Mouse (Mus musculus) megakaryocyte, embryonic 14.5 days (primary cell): ENCODE results near the gene Uap1. TPM values are rescaled to one million over a fixed set of nuclear protein-coding genes. Genes with fewer than 3 reads are reported as not detected.
A peak's percentile ranks its signal among the peaks of the same experiment; 100 is the strongest.

Source experiments
- H3K27me3 ChIP-seq: replicated peaks from 2 replicates; pipeline ENCODE3; 2012; ENCODE audit warnings: inconsistent platforms
- H3K36me3 ChIP-seq: replicated peaks from 2 replicates; pipeline ENCODE3; 2012; ENCODE audit warnings: low read length, inconsistent platforms, mixed read lengths
- H3K4me1 ChIP-seq: 2 replicates; pipeline ENCODE4 v1.6.1; 2012; ENCODE audit warnings: inconsistent platforms
- H3K4me3 ChIP-seq: replicated peaks from 2 replicates; pipeline ENCODE3; 2012; ENCODE audit warnings: moderate library complexity, mild to moderate bottlenecking, inconsistent platforms
- H3K9me3 ChIP-seq: 2 replicates; pipeline ENCODE4 v1.6.1; 2012; ENCODE audit warnings: inconsistent platforms
- FLI1 ChIP-seq: IDR thresholded peaks from 2 replicates; pipeline ENCODE4 v1.6.1; 2012; ENCODE audit warnings: low read length, inconsistent platforms, mixed read lengths
- GATA1 ChIP-seq: IDR thresholded peaks from 3 replicates; pipeline ENCODE4 v1.6.1; 2012; ENCODE audit warnings: mixed read lengths, low read length, inconsistent platforms, borderline replicate concordance
- polyA plus RNA-seq: library from polyadenylated mRNA; stranded (reverse); fragments of >175 nt; gene quantifications from 2 replicates; pipeline ENCODE4 v1.2.3, GENCODE M21; 2012; ENCODE audit warnings: low replicate concordance; ENCODE audit not compliant: insufficient read depth

The Uap1 gene
- polyA plus RNA-seq, 1 experiment: 2.3 TPM

GRCm38 (mm10) chr1:170153986-170154385 lies 20.8 kb downstream of the Uap1 start:
- H3K36me3 ChIP-seq: peaks cover 48% of the 10 kb centered on the region
- no peaks in the 10 kb centered on the region for H3K27me3 ChIP-seq
- H3K9me3 ChIP-seq: no peaks in the 10 kb centered on the region
- peaks cover 12% of the 10 kb centered on the region for H3K4me1 ChIP-seq
- TF ChIP-seq FLI1 (no peak), GATA1 (no peak)
- H3K4me3 ChIP-seq: no peak overlapping the region

DNA sequence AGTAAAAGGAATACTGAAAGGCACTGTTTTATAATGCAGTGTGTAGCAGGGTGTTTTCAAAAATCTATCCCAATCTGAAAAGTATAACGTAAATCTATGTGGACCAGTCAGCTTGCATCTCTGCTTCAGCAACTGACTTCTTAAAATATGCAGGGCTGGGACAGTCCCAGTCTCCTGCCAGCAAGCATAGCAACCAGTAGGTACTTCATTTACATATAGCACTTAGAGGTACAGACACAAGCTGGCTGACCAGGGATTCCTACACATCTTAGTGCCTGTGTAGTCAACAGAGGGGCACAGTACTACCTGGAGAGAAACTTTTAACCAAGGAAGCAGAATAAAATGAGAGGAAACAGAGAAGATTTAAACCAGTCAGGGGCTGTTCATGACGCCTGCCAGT lies 22.2 kb downstream of the Uap1 start:
- peaks cover 24% of the 10 kb centered on the region for H3K4me1 ChIP-seq
- no peaks in the 10 kb centered on the region for H3K9me3 ChIP-seq
- H3K36me3 ChIP-seq: peaks cover 47% of the 10 kb centered on the region
- no peaks in the 10 kb centered on the region for H3K27me3 ChIP-seq
- TF ChIP-seq GATA1: no peak
- TF ChIP-seq FLI1: no peak
- H3K4me3 ChIP-seq: no peak overlapping the region

- peaks cover 32% of the 10 kb centered on the region for H3K4me1 ChIP-seq
- no peaks in the 10 kb centered on the region for H3K9me3 ChIP-seq
- peaks cover 46% of the 10 kb centered on the region for H3K36me3 ChIP-seq
- H3K27me3 ChIP-seq: no peaks in the 10 kb centered on the region
- no peak overlapping the region for H3K4me3 ChIP-seq
- TF ChIP-seq GATA1 (no peak), FLI1 (no peak)
Observed at GRCm38 (mm10) chr1:170150870-170151269, 23.9 kb downstream of the Uap1 start.

GRCm38 (mm10) chr1:170149756-170150155 lies 25.0 kb downstream of the Uap1 start:
- no peaks in the 10 kb centered on the region for H3K27me3 ChIP-seq
- no peaks in the 10 kb centered on the region for H3K9me3 ChIP-seq
- TF ChIP-seq FLI1: no peak
- TF ChIP-seq GATA1: no peak
- H3K4me3 ChIP-seq: peak overlapping the region; percentile 21
- H3K4me1 ChIP-seq: peaks cover 35% of the 10 kb centered on the region
- peaks cover 45% of the 10 kb centered on the region for H3K36me3 ChIP-seq

DNA sequence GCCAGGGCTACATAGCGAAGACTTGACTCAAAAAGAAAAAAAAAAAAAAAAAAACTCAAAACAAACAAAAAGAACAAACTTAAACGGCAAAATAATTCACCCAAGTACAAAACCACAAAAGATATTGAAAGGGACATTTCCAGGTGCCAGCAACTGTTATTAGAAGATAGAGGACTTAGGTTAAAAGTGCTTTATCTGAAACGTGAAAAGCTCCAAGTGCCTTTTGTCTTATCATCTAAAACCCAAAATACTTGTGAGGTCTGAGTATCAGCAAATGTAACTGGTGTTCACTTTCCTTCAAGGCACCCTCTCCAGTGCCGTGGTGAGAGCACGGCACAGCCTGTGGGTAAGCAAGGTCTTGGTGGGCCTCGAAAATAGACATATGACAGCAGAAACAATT lies 26.2 kb downstream of the Uap1 start:
- Histone ChIP-seq H3K36me3 (peaks cover 52% of the 10 kb centered on the region), H3K4me3 (no peak overlapping the region), H3K9me3 (no peaks in the 10 kb centered on the region), H3K27me3 (no peaks in the 10 kb centered on the region), H3K4me1 (peaks cover 35% of the 10 kb centered on the region)
- TF ChIP-seq FLI1 (no peak), GATA1 (no peak)

DNA sequence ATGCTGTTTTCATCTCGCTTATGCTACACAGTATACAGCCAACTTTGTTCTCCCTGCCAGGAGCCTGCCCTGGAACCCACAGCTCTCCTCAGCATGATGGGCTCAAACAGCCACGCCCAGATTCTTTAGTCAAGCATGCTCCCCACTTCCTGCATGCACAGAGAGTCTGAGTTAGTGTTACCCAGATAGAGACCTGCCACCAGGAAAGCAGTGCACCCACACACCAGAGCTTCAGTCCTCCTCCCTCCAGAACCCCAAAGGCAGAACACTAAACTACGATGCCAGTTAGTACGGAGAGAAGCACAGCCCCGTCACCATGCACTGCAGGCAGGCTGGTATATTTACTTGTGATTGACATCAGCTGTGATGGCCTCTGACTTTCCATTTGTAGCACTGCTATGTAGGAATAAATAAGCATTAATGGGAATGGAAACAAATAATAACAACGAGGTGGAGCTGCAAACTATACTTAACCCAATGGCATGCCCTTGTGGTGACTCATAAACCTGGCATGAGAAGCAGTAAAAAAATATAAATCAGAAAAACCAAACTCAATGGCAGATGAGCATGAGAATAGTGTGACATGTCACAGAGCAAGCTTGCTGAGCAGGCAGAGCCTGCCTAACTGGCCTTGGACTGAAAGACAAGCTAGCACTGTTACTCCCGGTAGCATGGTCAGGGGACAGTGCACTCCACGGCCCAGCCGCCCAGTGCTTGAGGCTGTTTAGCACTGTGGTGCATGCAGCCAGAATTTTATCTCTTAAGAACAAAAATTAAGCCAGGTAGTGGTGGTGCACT lies 26.9 kb downstream of the Uap1 start:
- Histone ChIP-seq H3K4me3 (no peak overlapping the region), H3K27me3 (no peaks in the 10 kb centered on the region), H3K36me3 (peaks cover 59% of the 10 kb centered on the region), H3K9me3 (no peaks in the 10 kb centered on the region), H3K4me1 (peaks cover 35% of the 10 kb centered on the region)
- no peak for TF ChIP-seq FLI1
- TF ChIP-seq GATA1: no peak

GRCm38 (mm10) chr1:170145606-170146005 lies 29.2 kb downstream of the Uap1 start:
- Histone ChIP-seq H3K9me3 (no peaks in the 10 kb centered on the region), H3K4me3 (no peak overlapping the region), H3K4me1 (peaks cover 35% of the 10 kb centered on the region), H3K27me3 (no peaks in the 10 kb centered on the region), H3K36me3 (peaks cover 72% of the 10 kb centered on the region)
- no peak for TF ChIP-seq GATA1
- TF ChIP-seq FLI1: no peak

GRCm38 (mm10) chr1:170142256-170142871 lies 32.4 kb downstream of the Uap1 start:
- peaks cover 9% of the 10 kb centered on the region for H3K4me1 ChIP-seq
- no peak for TF ChIP-seq FLI1
- TF ChIP-seq GATA1: no peak
- H3K27me3 ChIP-seq: no peaks in the 10 kb centered on the region
- no peaks in the 10 kb centered on the region for H3K9me3 ChIP-seq
- peaks cover 51% of the 10 kb centered on the region for H3K36me3 ChIP-seq
- H3K4me3 ChIP-seq: no peak overlapping the region

DNA sequence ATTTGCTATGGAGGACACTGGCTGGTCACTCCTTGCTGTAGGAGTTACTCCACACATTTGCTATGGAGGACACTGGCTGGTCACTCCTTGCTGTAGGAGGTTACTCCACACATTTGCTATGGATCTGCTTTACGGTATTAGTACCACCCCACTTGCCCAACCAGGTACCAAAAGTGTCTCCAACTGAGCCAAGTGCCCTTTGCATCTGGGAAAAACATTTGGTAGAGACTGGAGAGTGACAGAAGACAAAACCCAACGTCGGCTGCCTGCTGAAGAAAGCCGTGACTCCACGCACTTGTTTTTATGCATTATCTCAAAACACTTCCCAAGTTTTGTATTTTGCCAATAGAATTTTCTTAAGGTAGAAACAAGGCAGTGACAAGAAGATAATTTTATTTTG lies 33.1 kb downstream of the Uap1 start:
- Histone ChIP-seq H3K4me1 (peaks cover 16% of the 10 kb centered on the region), H3K9me3 (no peaks in the 10 kb centered on the region), H3K4me3 (no peak overlapping the region), H3K27me3 (no peaks in the 10 kb centered on the region), H3K36me3 (peaks cover 49% of the 10 kb centered on the region)
- no peak for TF ChIP-seq FLI1
- no peak for TF ChIP-seq GATA1

DNA sequence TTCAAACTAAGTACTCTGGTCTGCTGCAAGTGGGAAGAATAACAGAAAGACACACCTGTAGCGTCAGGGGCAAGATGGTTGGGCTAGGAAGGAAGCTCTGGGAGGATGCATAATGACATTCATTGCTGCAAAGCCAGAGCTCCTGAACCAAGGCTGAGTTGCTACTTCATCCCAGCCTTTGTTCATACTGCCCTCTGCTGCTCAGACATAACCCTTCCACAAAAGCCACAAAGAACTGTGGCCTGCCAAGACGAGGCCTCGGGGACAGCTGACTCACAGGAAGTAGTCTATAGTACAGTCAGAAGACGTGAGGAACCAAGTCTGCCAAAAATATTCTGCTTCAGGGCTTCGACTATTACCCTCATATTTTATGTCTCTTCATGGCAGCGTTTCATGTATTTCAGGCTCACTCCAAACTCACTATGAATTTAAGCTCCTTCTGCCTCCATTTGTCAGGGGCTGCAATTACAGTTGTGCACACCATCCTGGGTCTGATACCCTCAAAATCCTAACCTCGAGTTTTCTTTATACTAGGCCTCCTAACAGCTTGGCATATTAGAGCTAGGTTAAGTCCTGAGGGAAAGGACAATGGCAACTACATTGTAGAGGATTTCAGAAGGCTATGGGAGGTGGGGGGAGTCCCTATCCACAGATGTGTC lies 38.3 kb downstream of the Uap1 start:
- no peak overlapping the region for H3K4me3 ChIP-seq
- TF ChIP-seq FLI1: no peak
- no peak for TF ChIP-seq GATA1
- peaks cover 5% of the 10 kb centered on the region for H3K36me3 ChIP-seq
- peaks cover 15% of the 10 kb centered on the region for H3K4me1 ChIP-seq
- H3K27me3 ChIP-seq: peaks cover 4% of the 10 kb centered on the region
- no peaks in the 10 kb centered on the region for H3K9me3 ChIP-seq
